Mouse (Mus musculus): ENCODE measurements at regions not wholly inside any gene's neighbourhood (a gene's known extent, or its start where the extent isn't known, plus 50 kb on each side); places are given as distances from the start of the nearest gene placed in this dataset.

DNA sequence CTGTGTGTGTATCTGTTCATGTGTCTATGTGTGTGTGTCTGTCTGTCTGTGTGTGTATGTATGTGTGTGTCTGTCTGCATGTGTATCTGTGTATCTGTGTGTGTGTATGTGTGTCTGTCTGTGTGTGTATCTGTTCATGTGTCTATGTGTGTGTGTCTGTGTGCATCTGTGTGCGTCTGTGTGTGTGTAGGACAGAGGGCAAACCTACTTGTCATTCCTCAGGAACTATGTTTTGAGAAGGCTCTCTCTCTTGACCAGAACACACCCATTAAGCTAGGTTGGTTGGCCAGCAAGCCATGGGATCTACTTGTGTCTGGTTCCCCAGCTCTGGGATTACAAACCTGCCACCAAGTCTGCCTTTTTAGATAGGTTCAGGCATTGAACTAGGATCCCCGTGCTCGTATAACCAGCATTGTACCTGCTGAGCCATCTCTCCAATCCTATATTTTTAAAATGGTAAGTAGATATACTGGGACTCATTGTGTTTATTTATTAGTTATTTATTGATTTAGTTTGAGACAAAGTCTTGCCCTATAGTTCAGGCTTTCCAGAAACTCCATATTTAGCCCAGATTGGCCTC, 58.9 kb upstream of the Cpsf6 start:
- TF ChIP-seq CTCF (conservative IDR thresholded peaks at IDR 0.05; ENCODE audit: insufficient read depth, insufficient read length, low read depth, low read length) (no peak), POLR2A (IDR thresholded peaks at IDR 0.05; ENCODE audit: low read depth, low read length) (no peak)

Data from kidney, adult 2 months (tissue).